Mouse (Mus musculus) embryonic facial prominence, embryonic 14.5 days (tissue): ENCODE measurements around the gene Smad6. TPM values are rescaled to one million over a fixed set of nuclear protein-coding genes. Genes with fewer than 3 reads are reported as not detected.

Source experiments
- ATAC-seq: fragments of 200-750 bp; cut with Nextera tagmentation; 2 replicates; pipeline ENCODE4 v1.8.0; 2017; ENCODE audit warnings: low read depth, moderate number of reproducible peaks, moderate TSS enrichment
- DNase-seq: peaks from one replicate; pipeline ENCODE4 v3.0.0-alpha.2; 2015; ENCODE audit warnings: low spot score
- H3K27ac ChIP-seq: fragments of 300-500 bp; sonication (generic); replicated peaks from 2 replicates; pipeline ENCODE4 v1.5.1; 2014; ENCODE audit warnings: low read depth, mild to moderate bottlenecking, low read length, moderate library complexity
- H3K27me3 ChIP-seq: fragments of 300-500 bp; sonication (generic); replicated peaks from 2 replicates; pipeline ENCODE4 v1.6.1; 2014; ENCODE audit warnings: low read length; ENCODE audit not compliant: control insufficient read depth, insufficient read depth
- H3K36me3 ChIP-seq: fragments of 300-500 bp; sonication (generic); 2 replicates; pipeline ENCODE4 v1.6.1; 2014; ENCODE audit warnings: low read length, mixed read lengths; ENCODE audit not compliant: control insufficient read depth, insufficient read depth
- H3K4me1 ChIP-seq: fragments of 300-500 bp; sonication (generic); 2 replicates; pipeline ENCODE4 v1.6.1; 2014; ENCODE audit warnings: antibody characterized with exemption, low read length; ENCODE audit not compliant: control insufficient read depth, insufficient read depth
- H3K4me2 ChIP-seq: fragments of 300-500 bp; sonication (generic); 2 replicates; pipeline ENCODE4 v1.6.1; 2014; ENCODE audit warnings: low read depth, mild to moderate bottlenecking, low read length, moderate library complexity, mixed read lengths
- H3K4me3 ChIP-seq: fragments of 300-500 bp; sonication (generic); 2 replicates; pipeline ENCODE4 v1.5.1; 2014; ENCODE audit warnings: low read depth, mild to moderate bottlenecking, low read length
- H3K9ac ChIP-seq: fragments of 300-500 bp; sonication (generic); 2 replicates; pipeline ENCODE4 v1.6.1; 2014; ENCODE audit warnings: low read depth, mild to moderate bottlenecking, low read length, moderate library complexity, mixed read lengths
- H3K9me3 ChIP-seq: fragments of 300-500 bp; sonication (generic); 2 replicates; pipeline ENCODE4 v1.6.1; 2016; ENCODE audit warnings: low read length; ENCODE audit not compliant: control insufficient read depth
- WGBS: fragments of 180-500 bp; shearing (Covaris S2); extraction: QIAGEN DNeasy Blood & Tissue Kit; methylation state at CpG from one replicate; pipeline ENCODE4 v1.1.7; 2014; 5-methylcytosine and 5-hydroxymethylcytosine counted together
- polyA plus RNA-seq: library from polyadenylated mRNA; unstranded; fragments of >200 nt; fragmentation: Nextera tagmentation; extraction: Ambion mirVana; gene quantifications from 2 replicates; pipeline ENCODE4 v1.2.1, GENCODE M21; 2014

The Smad6 gene
- polyA plus RNA-seq, 1 experiment from 2014 or later: 8.8 TPM

DNA sequence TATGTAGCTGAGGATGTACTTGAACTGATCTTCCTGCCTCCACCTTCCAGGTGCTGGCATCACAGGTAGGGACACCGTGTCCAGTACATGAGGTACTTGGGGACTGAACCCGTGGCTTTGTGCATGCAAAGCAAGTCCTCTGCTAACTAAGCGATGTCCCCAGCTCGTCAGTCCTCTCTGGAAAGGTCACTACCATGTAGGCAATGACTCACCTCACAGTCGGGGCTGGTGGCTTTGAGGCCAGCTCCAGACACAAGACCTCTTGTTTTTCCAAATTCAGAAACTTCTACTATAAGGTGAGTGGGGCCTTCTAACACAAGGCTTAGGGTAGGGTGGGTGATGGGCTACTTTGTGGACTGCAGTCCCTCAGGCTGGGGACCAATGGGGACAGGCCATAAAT is 21.8 kb downstream of the Smad6 start:
- H3K27ac ChIP-seq: no peak overlapping the region

DNA sequence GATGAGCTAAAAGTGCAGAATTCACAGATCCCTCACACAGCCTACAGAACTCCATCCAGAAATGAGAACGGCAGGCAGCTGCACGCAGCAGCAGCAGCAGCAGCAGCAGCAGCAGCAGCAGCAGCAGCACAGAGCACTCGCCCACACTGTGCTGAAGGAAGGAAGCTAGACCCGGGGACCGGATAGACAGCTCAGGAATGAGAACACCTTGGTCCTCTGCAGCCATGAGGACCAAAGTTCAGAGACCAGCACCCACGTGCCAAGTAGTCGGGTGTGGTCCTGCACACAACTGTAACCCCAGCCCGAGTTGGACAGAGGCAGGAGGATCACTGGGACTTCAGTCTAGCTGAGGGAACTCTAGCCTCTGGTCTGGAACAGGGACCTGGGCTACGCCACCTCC is 22.7 kb downstream of the Smad6 start:
- Histone ChIP-seq H3K9ac (no peak overlapping the region), H3K4me1 (0 out of 2 replicates have a peak, but pooled peaks cover 10% of the 10 kb centered on the region), H3K27me3 (no peaks in the 10 kb centered on the region), H3K4me2 (no peak overlapping the region), H3K9me3 (no peaks in the 10 kb centered on the region), H3K36me3 (peaks cover 49% of the 10 kb centered on the region), H3K27ac (no peak overlapping the region), H3K4me3 (no peak overlapping the region)
- ATAC-seq (no peak), DNase-seq (no peak)
- 85% methylated on average over 8 of the region's 9 CpGs for WGBS

More for the DNA sequence above, 21.8 kb downstream of the Smad6 start:
- no peak for ATAC-seq
- Histone ChIP-seq H3K36me3 (peaks cover 50% of the 10 kb centered on the region), H3K27me3 (no peaks in the 10 kb centered on the region), H3K9ac (no peak overlapping the region), H3K4me1 (0 out of 2 replicates have a peak, but pooled peaks cover 10% of the 10 kb centered on the region), H3K4me3 (no peak overlapping the region), H3K9me3 (no peaks in the 10 kb centered on the region), H3K4me2 (no peak overlapping the region)
- 87% methylated on average over 5 of the region's 5 CpGs for WGBS
- DNase-seq: no peak

DNA sequence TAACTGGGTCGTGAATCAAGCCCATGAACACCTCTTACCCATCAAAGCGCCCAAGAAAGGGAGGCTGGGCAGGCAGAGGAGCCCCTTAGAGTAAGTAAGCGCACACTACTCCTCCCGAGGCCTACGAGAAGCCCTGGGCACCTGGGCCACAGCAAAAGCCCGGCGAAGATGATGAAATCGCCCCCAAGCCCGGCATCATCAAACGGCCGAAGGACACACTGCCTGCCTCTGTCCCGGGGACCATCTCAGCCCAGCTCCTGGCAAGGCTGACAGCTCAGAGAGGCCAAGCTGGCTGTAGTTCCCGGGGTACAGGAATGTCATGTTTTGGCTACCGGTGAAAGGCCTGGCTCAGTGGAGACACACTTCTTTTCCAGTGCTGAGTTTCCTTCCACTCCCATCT is 23.8 kb downstream of the Smad6 start:
- H3K9ac ChIP-seq: no peak overlapping the region
- peaks cover 47% of the 10 kb centered on the region for H3K36me3 ChIP-seq
- H3K4me1 ChIP-seq: peaks cover 12% of the 10 kb centered on the region

DNA sequence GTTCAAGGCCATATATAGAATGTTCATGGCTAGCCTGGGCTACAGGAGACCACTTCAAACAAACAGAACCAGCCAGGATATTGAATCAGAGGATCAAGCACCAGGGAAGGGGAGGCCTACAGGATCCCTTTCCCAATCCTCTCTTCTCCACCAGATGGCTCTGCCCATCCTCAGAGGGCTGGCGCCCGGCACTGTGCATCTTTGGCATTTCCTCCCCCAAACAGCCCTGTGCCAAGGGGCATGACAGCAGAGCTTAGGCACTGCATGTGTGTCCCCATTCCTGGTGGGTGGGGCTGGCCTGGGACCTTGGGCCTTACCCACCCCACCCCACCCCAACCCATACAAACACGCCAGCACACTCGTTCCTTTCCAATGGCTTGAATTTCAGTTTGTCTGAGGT is 24.4 kb downstream of the Smad6 start:
- H3K27ac ChIP-seq: peak overlapping the region; percentile 52
- H3K9me3 ChIP-seq: no peaks in the 10 kb centered on the region
- no peak overlapping the region for H3K4me3 ChIP-seq
- 63% methylated on average over 4 of the region's 4 CpGs for WGBS
- H3K4me2 ChIP-seq: no peak overlapping the region
- peaks cover 17% of the 10 kb centered on the region for H3K4me1 ChIP-seq
- H3K9ac ChIP-seq: no peak overlapping the region; the same call in 1 of the 2 replicates
- ATAC-seq (0 out of 2 replicates have a peak, but pooled peaks have one; percentile 44), DNase-seq (no peak)
- peaks cover 47% of the 10 kb centered on the region for H3K36me3 ChIP-seq
- no peaks in the 10 kb centered on the region for H3K27me3 ChIP-seq

More for the DNA sequence above, 23.8 kb downstream of the Smad6 start:
- H3K27me3 ChIP-seq: no peaks in the 10 kb centered on the region
- no peaks in the 10 kb centered on the region for H3K9me3 ChIP-seq
- H3K27ac ChIP-seq: peak overlapping the region; percentile 52
- ATAC-seq (no peak), DNase-seq (no peak)
- no peak overlapping the region for H3K4me3 ChIP-seq
- 67% methylated on average over 13 of the region's 14 CpGs for WGBS
- H3K4me2 ChIP-seq: no peak overlapping the region

DNA sequence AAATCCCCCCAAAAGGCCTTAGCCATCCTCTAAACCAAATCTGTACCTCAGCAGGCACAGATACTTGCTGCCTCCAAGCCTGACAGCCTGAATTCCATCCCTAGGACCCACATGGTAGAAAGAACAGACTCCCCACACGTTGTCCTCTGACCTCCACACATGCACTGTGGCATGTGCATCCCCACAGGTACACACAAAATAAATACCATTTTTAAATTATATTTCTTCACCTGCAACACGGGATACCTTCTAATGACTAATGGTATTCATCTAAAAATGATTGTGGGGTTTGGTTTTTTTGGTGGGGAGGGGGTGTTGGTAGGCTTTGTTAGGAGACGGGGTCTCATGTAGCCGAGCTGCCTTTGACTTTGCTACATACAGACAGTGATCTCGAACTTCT is 28.6 kb downstream of the Smad6 start:
- 0 out of 2 replicates have a peak overlapping the region, but pooled peaks have one; percentile 14 for H3K9ac ChIP-seq
- no peak for ATAC-seq
- no peaks in the 10 kb centered on the region for H3K27me3 ChIP-seq
- H3K4me3 ChIP-seq: no peak overlapping the region
- WGBS: 77% methylated on average over 5 of the region's 5 CpGs
- H3K27ac ChIP-seq: peak overlapping the region; percentile 52
- DNase-seq: no peak
- no peak overlapping the region for H3K4me2 ChIP-seq
- 0 out of 2 replicates have a peak, but pooled peaks cover 18% of the 10 kb centered on the region for H3K36me3 ChIP-seq
- no peaks in the 10 kb centered on the region for H3K9me3 ChIP-seq
- H3K4me1 ChIP-seq: peaks cover 29% of the 10 kb centered on the region

DNA sequence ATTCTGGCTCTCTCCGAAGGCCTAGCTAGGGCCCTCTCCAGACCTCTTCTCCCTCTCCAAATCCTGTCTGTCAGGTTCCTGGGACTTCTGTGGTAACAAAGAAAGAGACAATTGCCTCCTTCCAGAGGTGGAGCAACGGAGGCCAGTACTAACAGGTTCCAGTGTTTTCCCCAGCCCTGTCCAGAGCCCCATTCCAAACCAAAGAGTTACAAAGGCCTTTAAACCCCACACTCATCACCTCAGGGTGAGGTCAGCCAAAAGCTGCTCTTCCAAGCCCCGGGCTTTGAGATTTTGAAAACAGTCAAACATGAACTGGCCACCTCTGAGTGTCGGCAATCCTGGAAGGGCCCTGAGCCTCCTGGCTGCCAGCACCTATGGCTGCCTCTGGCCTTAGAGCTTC is 29.1 kb downstream of the Smad6 start:
- WGBS: 42% methylated on average over 4 of the region's 4 CpGs
- Histone ChIP-seq H3K9me3 (no peaks in the 10 kb centered on the region), H3K36me3 (0 out of 2 replicates have a peak, but pooled peaks cover 18% of the 10 kb centered on the region), H3K27me3 (no peaks in the 10 kb centered on the region), H3K4me3 (no peak overlapping the region), H3K9ac (0 out of 2 replicates have a peak overlapping the region, but pooled peaks have one; percentile 14), H3K27ac (peak overlapping the region; percentile 52), H3K4me1 (peaks cover 24% of the 10 kb centered on the region), H3K4me2 (no peak overlapping the region)
- ATAC-seq (0 out of 2 replicates have a peak, but pooled peaks have one; percentile 42), DNase-seq (no peak)

DNA sequence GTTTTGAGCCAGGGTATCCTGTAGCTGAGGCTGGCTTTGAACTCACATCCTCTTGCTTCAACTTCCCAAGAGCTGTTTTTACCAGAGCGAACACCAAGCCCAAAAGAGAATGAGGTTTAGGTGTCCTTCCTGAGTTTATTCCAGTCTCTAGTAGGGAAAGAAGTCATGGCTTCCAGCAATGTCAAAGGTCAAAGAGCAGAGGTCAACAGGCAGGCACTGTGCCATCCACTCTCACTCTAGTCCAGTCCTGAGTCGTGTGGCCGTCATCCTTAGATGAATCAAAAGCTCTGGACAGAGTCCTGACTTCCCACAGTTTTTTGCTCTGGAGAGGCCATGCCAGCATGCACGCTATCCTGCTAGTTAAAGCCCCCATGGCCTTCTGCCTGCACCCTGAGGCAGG is 30.7 kb downstream of the Smad6 start:
- H3K9me3 ChIP-seq: no peaks in the 10 kb centered on the region
- H3K9ac ChIP-seq: no peak overlapping the region
- DNase-seq: no peak
- WGBS: 51% methylated on average over 4 of the region's 4 CpGs
- H3K27me3 ChIP-seq: no peaks in the 10 kb centered on the region
- peaks cover 19% of the 10 kb centered on the region for H3K4me1 ChIP-seq
- no peak overlapping the region for H3K4me2 ChIP-seq
- no peak overlapping the region for H3K27ac ChIP-seq
- H3K36me3 ChIP-seq: 0 out of 2 replicates have a peak, but pooled peaks cover 18% of the 10 kb centered on the region
- ATAC-seq: no peak
- no peak overlapping the region for H3K4me3 ChIP-seq

DNA sequence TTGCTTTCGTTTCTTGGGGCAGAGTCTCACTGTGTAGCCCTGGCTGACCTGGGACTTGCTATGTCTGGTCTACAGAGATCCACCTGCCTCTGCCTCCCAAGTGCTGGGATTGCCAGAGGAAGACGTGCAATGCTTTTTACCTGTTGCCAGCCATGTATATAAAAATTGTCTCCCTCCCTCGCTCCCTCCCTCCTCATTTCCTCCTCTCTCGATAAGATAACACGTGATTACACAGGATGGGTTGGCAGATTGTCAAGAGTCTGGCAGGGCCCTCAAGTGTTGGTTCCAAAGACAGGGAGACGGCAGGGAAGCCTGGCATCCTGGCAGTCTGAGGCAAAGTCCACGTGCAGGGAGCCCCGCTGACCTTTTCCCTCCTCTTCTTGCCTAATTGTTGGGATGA is 32.2 kb downstream of the Smad6 start:
- no peak for ATAC-seq
- 0 out of 2 replicates have a peak overlapping the region, but pooled peaks have one; percentile 48 for H3K27ac ChIP-seq
- DNase-seq: peak; percentile 48

DNA sequence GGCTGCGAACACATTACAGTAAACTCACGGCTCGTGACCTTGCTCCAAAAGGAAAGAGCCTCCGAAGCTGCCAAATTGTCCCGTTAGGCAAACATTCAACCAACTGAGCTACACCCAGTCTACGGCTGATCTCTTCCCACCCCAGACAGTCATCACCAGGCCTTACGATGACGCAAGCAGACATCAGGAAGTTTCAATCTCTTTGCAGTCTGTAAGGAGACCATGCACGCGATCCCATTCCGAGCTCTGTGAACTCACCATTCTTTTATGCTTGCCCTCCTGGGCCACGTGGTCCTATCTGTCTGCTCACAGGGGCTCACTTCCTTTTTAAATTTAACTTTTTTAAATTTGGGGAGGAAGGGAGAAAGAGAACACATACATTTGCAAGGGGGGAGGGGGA is 32.6 kb downstream of the Smad6 start:
- Histone ChIP-seq H3K9ac (no peak overlapping the region), H3K9me3 (no peaks in the 10 kb centered on the region), H3K4me1 (peaks cover 33% of the 10 kb centered on the region), H3K36me3 (0 out of 2 replicates have a peak, but pooled peaks cover 3% of the 10 kb centered on the region), H3K4me2 (no peak overlapping the region), H3K27me3 (no peaks in the 10 kb centered on the region), H3K27ac (no peak overlapping the region), H3K4me3 (no peak overlapping the region)
- ATAC-seq (no peak), DNase-seq (no peak)
- 78% methylated on average over 12 of the region's 12 CpGs for WGBS

More for the DNA sequence above, 32.2 kb downstream of the Smad6 start:
- Histone ChIP-seq H3K4me2 (no peak overlapping the region), H3K27me3 (no peaks in the 10 kb centered on the region), H3K9ac (no peak overlapping the region), H3K4me3 (no peak overlapping the region), H3K4me1 (peaks cover 29% of the 10 kb centered on the region), H3K36me3 (0 out of 2 replicates have a peak, but pooled peaks cover 7% of the 10 kb centered on the region), H3K9me3 (no peaks in the 10 kb centered on the region)
- 60% methylated on average over 8 of the region's 8 CpGs for WGBS
